Mouse (Mus musculus): Measurements from ENCODE around the gene Dda1.

DNA sequence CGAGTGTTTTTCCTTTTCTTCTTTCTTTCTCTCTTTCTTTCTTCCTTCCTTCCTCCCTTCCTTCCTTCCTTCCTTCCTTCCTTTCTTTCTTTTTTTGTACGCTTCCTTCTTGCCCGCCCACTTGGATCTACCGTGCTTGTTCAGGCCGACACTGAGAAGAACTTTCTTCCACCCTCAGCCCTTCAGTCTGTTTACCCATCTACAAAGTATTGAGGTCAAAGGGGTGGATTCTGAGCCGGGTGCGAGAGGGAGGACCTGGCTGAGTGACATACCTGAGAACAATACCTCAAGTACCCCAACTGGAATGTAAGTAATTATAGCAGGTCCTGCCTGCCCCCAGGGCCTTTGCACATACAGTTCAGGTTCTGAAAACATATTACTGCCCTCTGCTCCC is 17.1 kb downstream of the Dda1 start:
- TF ChIP-seq POLR2A (IDR thresholded peaks at IDR 0.05; ENCODE audit: insufficient read depth, low read depth, low read length) (no peak), CTCF (IDR thresholded peaks at IDR 0.05) (no peak), EP300 (IDR thresholded peaks at IDR 0.05; ENCODE audit: insufficient read depth, low read depth, low read length) (no peak)
